Mouse (Mus musculus): ENCODE data around the gene Cks1b. TPM values are rescaled to one million over a fixed set of nuclear protein-coding genes. Genes with fewer than 3 reads are reported as not detected.

Cks1b gene
- total and polyA plus RNA-seq, 3 experiments = 173 to 270 (median 268) TPM

GRCm38 (mm10) chr3:89422556-89423205 is 4.5 kb upstream of the Cks1b start:
- H3K4me1 ChIP-seq (ENCODE audit: control insufficient read depth in 1 of 2, insufficient read depth in 2 of 2) = peaks cover 14 to 42% of the 10 kb centered on the region in 2 experiments
- no peak overlapping the region for H3K9ac ChIP-seq (ENCODE audit: insufficient read depth, low read depth)
- dilution Hi-C loops (cut with MboI; ENCODE audit: extremely low pct_ligation_motif_present, extremely low pct_unique_long_range_greater_than_20kb, low sequenced_read_pairs) = no loop called here
- no peak for TF ChIP-seq USF1 (IDR thresholded peaks at IDR 0.05; ENCODE audit: low read depth, low read length)
- no peak for TF ChIP-seq ZKSCAN1 (IDR thresholded peaks at IDR 0.05; ENCODE audit: borderline replicate concordance, low read depth, low read length)
- TF ChIP-seq EP300 (IDR thresholded peaks at IDR 0.05; ENCODE audit: low read length) = no peak
- TF ChIP-seq MEF2A (IDR thresholded peaks at IDR 0.05; ENCODE audit: borderline replicate concordance, low read depth, low read length) = no peak
- no peak for TF ChIP-seq CTCF (conservative IDR thresholded peaks at IDR 0.05 in 1 of 2, IDR thresholded peaks at IDR 0.05 in 1 of 2; ENCODE audit: low read depth in 2 of 2, low read length in 2 of 2)
- no peak for TF ChIP-seq ZNF384 (IDR thresholded peaks at IDR 0.05; ENCODE audit: low read depth, low read length)
- TF ChIP-seq POLR2AphosphoS2 (IDR thresholded peaks at IDR 0.05; ENCODE audit: low read depth, low read length) = no peak
- no peak for TF ChIP-seq SIN3A (IDR thresholded peaks at IDR 0.05; ENCODE audit: low read length)
- TF ChIP-seq ELF1 (IDR thresholded peaks at IDR 0.05; ENCODE audit: low read depth, low read length) = no peak
- no peak for TF ChIP-seq TCF12 (IDR thresholded peaks at IDR 0.05; ENCODE audit: low read depth, low read length)
- TF ChIP-seq MAX (IDR thresholded peaks at IDR 0.05; ENCODE audit: low read length) = no peak
- H3K4me2 ChIP-seq (ENCODE audit: insufficient read depth, low read depth, poor library complexity, severe bottlenecking) = no peak overlapping the region
- H3K36me3 ChIP-seq (replicated peaks in 1 of 2; ENCODE audit: control insufficient read depth in 1 of 2, insufficient read depth in 1 of 2, low read length in 1 of 2) = peaks cover 44 to 60% of the 10 kb centered on the region in 2 experiments
- H3K79me2 ChIP-seq (replicated peaks; ENCODE audit: control insufficient read depth, extremely low read depth, insufficient read depth, poor library complexity, severe bottlenecking) = peaks cover 30% of the 10 kb centered on the region
- H3K27me3 ChIP-seq (replicated peaks) = no peaks in the 10 kb centered on the region
- H3K9me3 ChIP-seq (replicated peaks; ENCODE audit: low read length) = no peaks in the 10 kb centered on the region
- no peak for DNase-seq (ENCODE audit: extremely low read depth)
- no peak overlapping the region for H3K4me3 ChIP-seq (replicated peaks in 1 of 3; ENCODE audit: low read depth in 2 of 3, low read length in 2 of 3, poor library complexity in 1 of 3)
- in situ Hi-C loops (cut with MboI; ENCODE audit: low pct_ligation_motif_present, low pct_unique_long_range_greater_than_20kb, low sequenced_read_pairs) = no loop called here
- H3K27ac ChIP-seq (ENCODE audit: insufficient read depth, low read depth) = no peak overlapping the region

GRCm38 (mm10) chr3:89421810-89422473 is 3.8 kb upstream of the Cks1b start:
- Histone ChIP-seq H3K27ac (ENCODE audit: insufficient read depth, low read depth) (no peak overlapping the region), H3K9ac (ENCODE audit: insufficient read depth, low read depth) (no peak overlapping the region), H3K4me3 (replicated peaks in 1 of 3; ENCODE audit: low read depth in 2 of 3, low read length in 2 of 3, poor library complexity in 1 of 3) (no peak overlapping the region), H3K79me2 (replicated peaks; ENCODE audit: control insufficient read depth, extremely low read depth, insufficient read depth, poor library complexity, severe bottlenecking) (peaks cover 37% of the 10 kb centered on the region), H3K9me3 (replicated peaks; ENCODE audit: low read length) (no peaks in the 10 kb centered on the region), H3K27me3 (replicated peaks) (no peaks in the 10 kb centered on the region), H3K4me2 (ENCODE audit: insufficient read depth, low read depth, poor library complexity, severe bottlenecking) (0 out of 2 replicates have a peak overlapping the region, but pooled peaks have one; percentile 42), H3K4me1 (ENCODE audit: control insufficient read depth in 1 of 2, insufficient read depth in 2 of 2) (peaks cover 14 to 42% of the 10 kb centered on the region in 2 experiments), H3K36me3 (replicated peaks in 1 of 2; ENCODE audit: control insufficient read depth in 1 of 2, insufficient read depth in 1 of 2, low read length in 1 of 2) (peaks cover 38 to 52% of the 10 kb centered on the region in 2 experiments)
- no peak for DNase-seq (ENCODE audit: extremely low read depth)
- in situ Hi-C loops (cut with MboI; ENCODE audit: low pct_ligation_motif_present, low pct_unique_long_range_greater_than_20kb, low sequenced_read_pairs) (no loop called here), dilution Hi-C loops (cut with MboI; ENCODE audit: extremely low pct_ligation_motif_present, extremely low pct_unique_long_range_greater_than_20kb, low sequenced_read_pairs) (no loop called here)
- TF ChIP-seq USF1 (IDR thresholded peaks at IDR 0.05; ENCODE audit: low read depth, low read length) = no peak
- TF ChIP-seq MXI1 (IDR thresholded peaks at IDR 0.05; ENCODE audit: low read depth, low read length) = no peak
- TF ChIP-seq ZC3H11A (IDR thresholded peaks at IDR 0.05; ENCODE audit: low read depth, low read length) = no peak
- no peak for TF ChIP-seq GABPA (IDR thresholded peaks at IDR 0.05; ENCODE audit: insufficient replicate concordance, low read depth, low read length)
- TF ChIP-seq MAFK (IDR thresholded peaks at IDR 0.05; ENCODE audit: insufficient replicate concordance, low read length) = no peak
- TF ChIP-seq PAX5 (IDR thresholded peaks at IDR 0.05; ENCODE audit: low read length) = no peak
- TF ChIP-seq ZKSCAN1 (IDR thresholded peaks at IDR 0.05; ENCODE audit: borderline replicate concordance, low read depth, low read length) = no peak
- TF ChIP-seq ZMIZ1 (IDR thresholded peaks at IDR 0.05; ENCODE audit: low read depth, low read length) = no peak
- TF ChIP-seq SMC3 (IDR thresholded peaks at IDR 0.05; ENCODE audit: low read depth, low read length) = no peak
- no peak for TF ChIP-seq ETS1 (conservative IDR thresholded peaks at IDR 0.05; ENCODE audit: low read depth, low read length)
- no peak for TF ChIP-seq POLR2A (IDR thresholded peaks at IDR 0.05; ENCODE audit: low read depth, low read length)
- no peak for TF ChIP-seq USF2 (conservative IDR thresholded peaks at IDR 0.05; ENCODE audit: low read depth, low read length)
- no peak for TF ChIP-seq ELF1 (IDR thresholded peaks at IDR 0.05; ENCODE audit: low read depth, low read length)
- TF ChIP-seq EP300 (IDR thresholded peaks at IDR 0.05; ENCODE audit: low read length) = no peak
- no peak for TF ChIP-seq CHD2 (IDR thresholded peaks at IDR 0.05; ENCODE audit: low read length)
- no peak for TF ChIP-seq BHLHE40 (IDR thresholded peaks at IDR 0.05; ENCODE audit: low read depth, low read length)
- no peak for TF ChIP-seq TBP (conservative IDR thresholded peaks at IDR 0.05; ENCODE audit: low read depth, low read length)
- no peak for TF ChIP-seq KAT2A (IDR thresholded peaks at IDR 0.05; ENCODE audit: insufficient replicate concordance, low read length)
- no peak for TF ChIP-seq RCOR1 (conservative IDR thresholded peaks at IDR 0.05; ENCODE audit: low read depth, low read length)
- TF ChIP-seq NRF1 (IDR thresholded peaks at IDR 0.05; ENCODE audit: low read depth, low read length) = no peak

All from CH12.LX (cell line).